Mouse (Mus musculus) myocyte (in vitro differentiated cells): ENCODE results near the gene Gramd1b.

Experiments
- CEBPB ChIP-seq: IDR thresholded peaks from 2 replicates; pipeline ENCODE4 v1.6.1; 2011; ENCODE audit warnings: mild to moderate bottlenecking, moderate library complexity; ENCODE audit not compliant: poor library complexity, insufficient read depth, severe bottlenecking
- E2F4 ChIP-seq: IDR thresholded peaks from one replicate; pipeline ENCODE4 v1.6.1; 2011; ENCODE audit warnings: mild to moderate bottlenecking, control low read depth, moderate library complexity; ENCODE audit not compliant: insufficient read depth
- MAX ChIP-seq: IDR thresholded peaks from one replicate; pipeline ENCODE4 v1.6.1; 2011; ENCODE audit warnings: low read depth, mild to moderate bottlenecking, control low read depth
- POLR2A ChIP-seq: IDR thresholded peaks from one replicate; pipeline ENCODE4 v1.6.1; 2011; ENCODE audit warnings: low read depth, mild to moderate bottlenecking, control low read depth, moderate library complexity; ENCODE audit not compliant: insufficient read length
- POLR2AphosphoS2 ChIP-seq: IDR thresholded peaks from one replicate; pipeline ENCODE4 v1.6.1; 2011; ENCODE audit warnings: low read depth, control low read depth; ENCODE audit not compliant: insufficient read length
- REST ChIP-seq: IDR thresholded peaks from one replicate; pipeline ENCODE4 v1.6.1; 2011; ENCODE audit warnings: mild to moderate bottlenecking, control low read depth, moderate library complexity; ENCODE audit not compliant: insufficient read depth, insufficient read length
- TCF3 ChIP-seq: IDR thresholded peaks from one replicate; pipeline ENCODE4 v1.6.1; 2011; ENCODE audit warnings: low read depth, control low read depth; ENCODE audit not compliant: insufficient read length

DNA sequence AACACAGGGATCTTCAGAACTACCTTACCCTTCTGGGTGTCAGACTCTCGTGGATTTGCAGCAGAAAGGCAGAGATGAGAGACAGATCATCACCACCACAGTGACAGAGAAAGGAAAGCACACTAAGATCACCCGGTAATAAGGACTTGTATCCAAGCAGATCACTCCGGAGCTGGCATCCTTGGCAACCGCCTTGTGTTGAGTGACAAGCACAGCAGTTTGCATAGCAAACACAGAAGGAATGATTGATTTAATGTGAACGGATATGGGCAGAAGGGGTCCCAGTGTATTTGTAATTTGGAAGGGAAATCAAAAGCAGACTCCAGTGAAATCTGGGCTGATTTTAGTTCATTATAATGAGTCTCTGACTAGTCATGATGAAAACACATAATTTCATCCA lies 97.9 kb downstream of the Gramd1b start:
- no peak for TF ChIP-seq POLR2AphosphoS2
- TF ChIP-seq E2F4, result no peak
- no peak for TF ChIP-seq POLR2A
- no peak for TF ChIP-seq MAX
- no peak for TF ChIP-seq REST
- no peak for TF ChIP-seq TCF3
- TF ChIP-seq CEBPB, result no peak
